Mouse (Mus musculus): Measurements from ENCODE around the gene Prcd. TPM values are rescaled to one million over a fixed set of nuclear protein-coding genes. Genes with fewer than 3 reads are reported as not detected.
A peak's percentile ranks its signal among the peaks of the same experiment; 100 is the strongest.
"Not testable (repeated sequence)": the region's sequence is repeated elsewhere in the genome, so short reads cannot be mapped to it uniquely, and the experiment has no call there.

The Prcd gene
- polyA plus RNA-seq, 1 experiment from 2014 or later, result 1.9 TPM

GRCm38 (mm10) chr11:116661948-116662377 lies 8.6 kb downstream of the Prcd start:
- Histone ChIP-seq H3K27ac (ENCODE audit: low read length) (no peak overlapping the region), H3K4me3 (ENCODE audit: low read length) (no peak overlapping the region), H3K27me3 (replicated peaks; ENCODE audit: control insufficient read depth, insufficient read depth, low read length) (peaks cover 3% of the 10 kb centered on the region; the same call in 1 of the 2 replicates), H3K4me2 (ENCODE audit: low read depth, low read length) (no peak overlapping the region), H3K9ac (ENCODE audit: low read depth, low read length) (no peak overlapping the region), H3K9me3 (ENCODE audit: control insufficient read depth, low read length) (no peaks in the 10 kb centered on the region), H3K36me3 (ENCODE audit: control insufficient read depth, insufficient read depth, low read length) (no peaks in the 10 kb centered on the region), H3K4me1 (ENCODE audit: control insufficient read depth, insufficient read depth, low read length) (peaks cover 30% of the 10 kb centered on the region)
- ATAC-seq, result no peak
- 44% methylated on average over 8 of the region's 8 CpGs for WGBS

- Histone ChIP-seq H3K9ac (ENCODE audit: low read depth, low read length) (no peak overlapping the region; the same call in 1 of the 2 replicates), H3K4me3 (ENCODE audit: low read length) (no peak overlapping the region), H3K27me3 (replicated peaks; ENCODE audit: control insufficient read depth, insufficient read depth, low read length) (peaks cover 3% of the 10 kb centered on the region; the same call in 1 of the 2 replicates), H3K27ac (ENCODE audit: low read length) (no peak overlapping the region), H3K36me3 (ENCODE audit: control insufficient read depth, insufficient read depth, low read length) (no peaks in the 10 kb centered on the region), H3K9me3 (ENCODE audit: control insufficient read depth, low read length) (no peaks in the 10 kb centered on the region), H3K4me1 (ENCODE audit: control insufficient read depth, insufficient read depth, low read length) (peaks cover 18% of the 10 kb centered on the region; the same call in 1 of the 2 replicates), H3K4me2 (ENCODE audit: low read depth, low read length) (no peak overlapping the region)
- ATAC-seq, result no peak
- 67% methylated on average over 10 of the region's 10 CpGs for WGBS
Measured at GRCm38 (mm10) chr11:116665289-116665688, 12.0 kb downstream of the Prcd start.

DNA sequence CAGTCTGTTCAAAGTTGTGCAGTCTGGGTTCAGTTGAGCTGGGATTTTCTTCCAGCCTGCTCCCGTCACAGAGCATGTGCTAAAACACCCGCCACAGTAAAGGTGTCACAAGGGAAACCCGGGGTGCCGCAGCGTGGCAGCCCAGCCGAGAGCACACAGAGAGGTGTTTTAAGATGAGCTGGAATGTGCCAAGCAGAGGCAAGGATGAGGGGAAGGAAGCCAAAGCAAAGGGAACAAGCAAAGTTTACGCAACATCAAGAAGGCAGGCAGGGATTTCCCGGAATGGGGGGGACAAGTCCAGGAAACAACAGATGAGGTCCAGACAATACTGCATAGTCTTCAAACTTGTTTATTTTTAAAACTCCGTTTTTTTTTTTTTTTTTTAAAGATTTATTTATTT lies 13.2 kb downstream of the Prcd start:
- Histone ChIP-seq H3K27ac (ENCODE audit: low read length) (no peak overlapping the region), H3K9ac (ENCODE audit: low read depth, low read length) (no peak overlapping the region), H3K27me3 (replicated peaks; ENCODE audit: control insufficient read depth, insufficient read depth, low read length) (peaks cover 3% of the 10 kb centered on the region; the same call in 1 of the 2 replicates), H3K4me1 (ENCODE audit: control insufficient read depth, insufficient read depth, low read length) (peaks cover 16% of the 10 kb centered on the region), H3K36me3 (ENCODE audit: control insufficient read depth, insufficient read depth, low read length) (no peaks in the 10 kb centered on the region), H3K4me2 (ENCODE audit: low read depth, low read length) (no peak overlapping the region), H3K4me3 (ENCODE audit: low read length) (no peak overlapping the region), H3K9me3 (ENCODE audit: control insufficient read depth, low read length) (no peaks in the 10 kb centered on the region)
- ATAC-seq, result no peak
- WGBS, result 70% methylated on average over 9 of the region's 9 CpGs

GRCm38 (mm10) chr11:116667012-116667411 lies 13.7 kb downstream of the Prcd start:
- ATAC-seq; H3K27ac ChIP-seq (ENCODE audit: low read length); H3K9me3 ChIP-seq (ENCODE audit: control insufficient read depth, low read length); H3K4me2 ChIP-seq (ENCODE audit: low read depth, low read length); H3K27me3 ChIP-seq (replicated peaks; ENCODE audit: control insufficient read depth, insufficient read depth, low read length); H3K9ac ChIP-seq (ENCODE audit: low read depth, low read length); H3K4me3 ChIP-seq (ENCODE audit: low read length); H3K36me3 ChIP-seq (ENCODE audit: control insufficient read depth, insufficient read depth, low read length): not testable (repeated sequence)
- WGBS, result 71% methylated on average over 3 of the region's 5 CpGs
- peaks cover 12% of the 10 kb centered on the region for H3K4me1 ChIP-seq (ENCODE audit: control insufficient read depth, insufficient read depth, low read length)

DNA sequence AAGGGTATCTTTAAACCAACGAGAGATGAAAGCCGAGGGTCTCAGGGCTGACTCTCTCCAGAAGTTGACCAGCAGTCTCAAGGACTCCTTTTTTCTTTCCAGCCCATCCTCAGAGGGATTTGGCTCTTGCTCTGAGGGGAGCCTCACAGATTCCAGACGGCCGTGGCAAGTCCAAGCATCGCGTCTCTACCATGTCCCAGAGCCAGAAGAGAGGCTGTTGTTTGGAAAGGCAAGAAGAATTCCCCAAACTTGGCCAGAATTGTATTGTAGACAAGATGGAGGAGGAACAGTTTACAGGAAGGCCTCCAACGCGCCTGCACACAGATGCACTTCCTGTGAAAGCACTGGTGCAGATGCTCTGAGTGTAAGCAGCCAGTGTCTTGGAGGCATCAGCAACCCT lies 14.6 kb downstream of the Prcd start:
- Histone ChIP-seq H3K27me3 (replicated peaks; ENCODE audit: control insufficient read depth, insufficient read depth, low read length) (no peaks in the 10 kb centered on the region), H3K4me1 (ENCODE audit: control insufficient read depth, insufficient read depth, low read length) (peaks cover 11% of the 10 kb centered on the region), H3K27ac (ENCODE audit: low read length) (no peak overlapping the region), H3K4me2 (ENCODE audit: low read depth, low read length) (no peak overlapping the region), H3K9me3 (ENCODE audit: control insufficient read depth, low read length) (no peaks in the 10 kb centered on the region), H3K9ac (ENCODE audit: low read depth, low read length) (no peak overlapping the region), H3K36me3 (ENCODE audit: control insufficient read depth, insufficient read depth, low read length) (no peaks in the 10 kb centered on the region), H3K4me3 (ENCODE audit: low read length) (no peak overlapping the region)
- no peak for ATAC-seq
- WGBS, result 73% methylated on average over 8 of the region's 8 CpGs

DNA sequence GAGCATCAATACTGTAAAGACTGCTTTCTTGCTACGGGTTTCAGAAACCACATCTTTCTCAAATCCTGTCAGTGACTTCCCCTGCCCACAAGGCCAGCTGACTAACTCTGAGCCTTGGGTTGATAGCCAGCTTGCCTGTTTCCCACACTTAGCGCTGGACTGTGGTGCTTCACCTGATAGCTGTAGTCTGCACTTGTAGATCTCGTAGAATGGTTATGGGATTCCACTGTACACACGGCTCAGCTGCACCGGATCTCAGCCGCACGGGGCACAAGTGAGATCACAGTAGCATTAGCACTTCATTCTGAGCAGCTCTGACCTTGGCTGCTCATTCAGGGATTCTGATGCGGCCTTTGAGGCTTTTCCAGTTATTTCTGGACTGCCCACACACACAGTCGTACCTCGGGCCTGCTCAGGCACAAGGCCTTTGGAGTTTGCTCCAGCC lies 15.1 kb downstream of the Prcd start:
- no peaks in the 10 kb centered on the region for H3K9me3 ChIP-seq (ENCODE audit: control insufficient read depth, low read length)
- H3K27ac ChIP-seq (ENCODE audit: low read length), result peak overlapping the region; percentile 26; the same call in 1 of the 2 replicates
- no peak overlapping the region for H3K4me2 ChIP-seq (ENCODE audit: low read depth, low read length)
- H3K4me1 ChIP-seq (ENCODE audit: control insufficient read depth, insufficient read depth, low read length), result peaks cover 16% of the 10 kb centered on the region
- H3K36me3 ChIP-seq (ENCODE audit: control insufficient read depth, insufficient read depth, low read length), result no peaks in the 10 kb centered on the region; the same call in 1 of the 2 replicates
- 84% methylated on average over 10 of the region's 10 CpGs for WGBS
- no peak overlapping the region for H3K4me3 ChIP-seq (ENCODE audit: low read length)
- ATAC-seq, result no peak
- 0 out of 2 replicates have a peak overlapping the region, but pooled peaks have one; percentile 17 for H3K9ac ChIP-seq (ENCODE audit: low read depth, low read length)
- no peaks in the 10 kb centered on the region for H3K27me3 ChIP-seq (replicated peaks; ENCODE audit: control insufficient read depth, insufficient read depth, low read length)

- no peaks in the 10 kb centered on the region for H3K27me3 ChIP-seq (replicated peaks; ENCODE audit: control insufficient read depth, insufficient read depth, low read length)
- peaks cover 20% of the 10 kb centered on the region for H3K4me1 ChIP-seq (ENCODE audit: control insufficient read depth, insufficient read depth, low read length)
- peak overlapping the region; percentile 26; the same call in 1 of the 2 replicates for H3K27ac ChIP-seq (ENCODE audit: low read length)
- H3K4me3 ChIP-seq (ENCODE audit: low read length), result no peak overlapping the region
- ATAC-seq, result no peak
- no peaks in the 10 kb centered on the region for H3K9me3 ChIP-seq (ENCODE audit: control insufficient read depth, low read length)
- H3K9ac ChIP-seq (ENCODE audit: low read depth, low read length), result 0 out of 2 replicates have a peak overlapping the region, but pooled peaks have one; percentile 17
- 54% methylated on average over 7 of the region's 7 CpGs for WGBS
- H3K36me3 ChIP-seq (ENCODE audit: control insufficient read depth, insufficient read depth, low read length), result peaks cover 2% of the 10 kb centered on the region; the same call in 1 of the 2 replicates
- H3K4me2 ChIP-seq (ENCODE audit: low read depth, low read length), result no peak overlapping the region
Measured at GRCm38 (mm10) chr11:116668839-116669238, 15.5 kb downstream of the Prcd start.

- peaks cover 7% of the 10 kb centered on the region; the same call in 1 of the 2 replicates for H3K36me3 ChIP-seq (ENCODE audit: control insufficient read depth, insufficient read depth, low read length)
- no peak overlapping the region for H3K4me3 ChIP-seq (ENCODE audit: low read length)
- no peak overlapping the region for H3K4me2 ChIP-seq (ENCODE audit: low read depth, low read length)
- ATAC-seq, result no peak
- no peaks in the 10 kb centered on the region for H3K9me3 ChIP-seq (ENCODE audit: control insufficient read depth, low read length)
- H3K4me1 ChIP-seq (ENCODE audit: control insufficient read depth, insufficient read depth, low read length), result peaks cover 25% of the 10 kb centered on the region
- WGBS, result 18% methylated on average over 5 of the region's 5 CpGs
- no peaks in the 10 kb centered on the region for H3K27me3 ChIP-seq (replicated peaks; ENCODE audit: control insufficient read depth, insufficient read depth, low read length)
- no peak overlapping the region for H3K9ac ChIP-seq (ENCODE audit: low read depth, low read length)
- no peak overlapping the region for H3K27ac ChIP-seq (ENCODE audit: low read length)
Measured at GRCm38 (mm10) chr11:116669316-116669715, 16.0 kb downstream of the Prcd start.

DNA sequence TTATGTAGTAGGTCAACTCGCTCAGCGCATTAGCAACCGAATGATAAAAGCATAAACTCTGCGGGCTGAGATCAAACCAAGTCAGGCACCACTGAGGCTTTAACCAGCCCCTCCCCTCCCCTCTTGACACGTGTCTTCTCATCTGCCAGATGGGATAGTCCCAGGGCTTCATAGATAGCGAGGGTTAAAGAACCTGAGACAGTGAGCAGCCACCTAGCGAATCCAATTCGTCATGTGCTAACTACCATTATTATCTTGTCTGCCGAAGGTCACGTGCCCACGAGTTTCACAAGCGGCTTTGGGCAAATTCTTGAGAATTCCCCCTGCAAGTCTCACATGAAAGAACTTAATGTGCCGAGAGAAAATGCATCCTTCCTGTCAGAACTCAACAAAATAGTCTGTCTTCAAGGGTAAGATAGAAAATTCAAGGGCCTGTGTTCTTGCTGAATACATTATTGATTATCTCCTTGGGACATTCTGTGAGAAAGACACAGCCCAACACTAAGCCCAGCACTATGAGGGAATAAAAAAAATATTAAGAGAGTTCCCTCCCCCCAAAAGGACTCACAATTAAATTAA lies 16.5 kb downstream of the Prcd start:
- Histone ChIP-seq H3K4me1 (ENCODE audit: control insufficient read depth, insufficient read depth, low read length) (peaks cover 30% of the 10 kb centered on the region), H3K9ac (ENCODE audit: low read depth, low read length) (no peak overlapping the region), H3K4me3 (ENCODE audit: low read length) (no peak overlapping the region), H3K9me3 (ENCODE audit: control insufficient read depth, low read length) (no peaks in the 10 kb centered on the region), H3K27me3 (replicated peaks; ENCODE audit: control insufficient read depth, insufficient read depth, low read length) (no peaks in the 10 kb centered on the region), H3K27ac (ENCODE audit: low read length) (no peak overlapping the region), H3K36me3 (ENCODE audit: control insufficient read depth, insufficient read depth, low read length) (peaks cover 10% of the 10 kb centered on the region; the same call in 1 of the 2 replicates), H3K4me2 (ENCODE audit: low read depth, low read length) (no peak overlapping the region)
- 41% methylated on average over 13 of the region's 13 CpGs for WGBS
- ATAC-seq, result no peak
